ENCODE assay signal across 9 mouse cellular contexts in genomic region chr15:31673038-31673437, GRCm38 (mm10).
DNase-seq lines count a peak whose midpoint lies in the region.
"Had no signal": no experiment of that assay in that cellular context is flagged by ENCODE, and none has a peak within 500 bp of the region (broad histone marks: within the 10 kb centered on the region; RNA-seq: fewer than 3 reads in every experiment).

No protein-coding gene starts in this region.

- no peaks in the 10 kb centered on the region for H3K36me3 ChIP-seq in heart, embryonic 10.5 days

- H3K4me1 ChIP-seq in heart, embryonic 10.5 days: no peaks in the 10 kb centered on the region

- no peaks in the 10 kb centered on the region for H3K27me3 ChIP-seq in heart, embryonic 10.5 days (ENCODE audit: insufficient read depth, poor library complexity, severe bottlenecking)

- 50% methylated on average over 5 of the region's 5 CpGs for WGBS in heart, embryonic 10.5 days

- H3K9me3 ChIP-seq in heart, embryonic 10.5 days: no peaks in the 10 kb centered on the region

- no peak overlapping the region for H3K27ac ChIP-seq in heart, embryonic 10.5 days

- DNase-seq in kidney, adult 11 months: peak; percentile 9
- no peak for DNase-seq in kidney, postnatal 14 days
- DNase-seq in A20 (ENCODE audit: low read depth, low spot score): peak; percentile 44
- DNase-seq in adipocyte (ENCODE audit: low spot score): peak; percentile 9
- peak; percentile 24 for DNase-seq in forelimb bud, embryonic 11.5 days (ENCODE audit: low read depth, low spot score)
- DNase-seq in MN1 (ENCODE audit: low spot score): no peak
- no peak for DNase-seq in thymus, postnatal 25 days
- no peak for DNase-seq in heart, embryonic 10.5 days (ENCODE audit: low spot score)
- DNase-seq: layer of hippocampus, postnatal 36 days had no signal

- no peak overlapping the region for H3K4me3 ChIP-seq in heart, embryonic 10.5 days

Comparison
In these comparisons a context has a peak if more than half of its experiments do, and no peak if none do; other contexts are left out.
1. DNase-seq: peak in kidney, adult 11 months (single experiment), A20 (single experiment), adipocyte (single experiment) and forelimb bud, embryonic 11.5 days (single experiment); none in kidney, postnatal 14 days (single experiment), MN1 (single experiment), thymus, postnatal 25 days (single experiment) and heart, embryonic 10.5 days (single experiment).